Mouse (Mus musculus): ENCODE measurements around the gene Mars.

GRCm38 (mm10) chr10:127343029-127343428 is 31.4 kb upstream of the Mars start:
- TF ChIP-seq CTCF (IDR thresholded peaks at IDR 0.05; ENCODE audit: low read depth) (no peak), EP300 (IDR thresholded peaks at IDR 0.05; ENCODE audit: low read depth) (no peak)
